8 mouse cellular contexts compared by ENCODE assay signal in the genomic region with DNA sequence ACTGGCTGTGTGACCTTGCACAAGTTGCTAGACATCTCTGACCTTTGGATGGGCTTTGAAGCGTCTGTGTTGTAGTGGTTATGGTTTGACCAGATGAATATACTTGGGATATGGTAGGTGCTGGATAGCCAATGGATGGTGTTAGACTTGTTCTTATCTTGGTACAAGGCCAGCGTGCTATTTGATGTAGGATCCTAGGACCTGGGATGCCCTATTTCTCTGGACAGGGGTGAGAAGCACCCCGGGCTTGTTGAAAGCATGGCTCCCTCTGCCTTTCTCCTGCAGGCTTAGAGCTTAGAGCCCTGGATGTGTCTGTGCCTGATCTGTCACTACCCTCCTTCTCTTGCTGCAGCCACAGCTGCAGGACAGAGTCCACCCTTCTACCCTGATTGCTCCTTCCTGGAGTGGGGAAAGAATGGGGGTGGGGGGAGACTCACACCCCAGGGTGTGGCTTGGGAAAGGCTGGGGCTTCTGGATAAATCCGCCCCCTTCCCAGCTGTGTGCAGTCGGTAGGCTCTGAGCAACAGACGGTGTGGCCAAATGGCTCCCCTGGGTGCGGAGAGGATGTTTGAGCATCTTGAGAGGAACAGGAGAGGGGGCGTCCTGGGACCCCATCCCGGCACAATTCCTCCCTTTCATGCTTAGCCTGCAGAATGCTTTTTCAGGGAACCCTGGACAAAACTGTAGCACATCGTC. TPM values are rescaled to one million over a fixed set of nuclear protein-coding genes. Genes with fewer than 3 reads are reported as not detected.
A peak's percentile ranks its signal among the peaks of the same experiment; 100 is the strongest.
DNase-seq lines count a peak whose midpoint lies in the region; ATAC-seq lines count a peak whose summit lies in the region.

No protein-coding gene starts in this region.

- H3K4me2 ChIP-seq in embryonic facial prominence, embryonic 14.5 days (ENCODE audit: low read depth, low read length), result peak overlapping the region; percentile 44
- peak overlapping the region; percentile 83 for H3K4me2 ChIP-seq in heart, embryonic 14.5 days (ENCODE audit: low read length)

- no peak overlapping the region for H3K4me3 ChIP-seq in embryonic facial prominence, embryonic 14.5 days (ENCODE audit: low read depth, low read length)
- H3K4me3 ChIP-seq in heart, embryonic 14.5 days (ENCODE audit: control insufficient read depth in 1 of 2, insufficient read depth in 1 of 2, low read depth in 1 of 2, low read length in 2 of 2), result peak overlapping the region; percentile 3 to 16

- H3K4me1 ChIP-seq in embryonic facial prominence, embryonic 14.5 days (ENCODE audit: control insufficient read depth, insufficient read depth, low read length), result peaks cover 71% of the 10 kb centered on the region
- H3K4me1 ChIP-seq in heart, embryonic 14.5 days (ENCODE audit: control insufficient read depth in 2 of 2, insufficient read depth in 2 of 2, low read length in 2 of 2), result peaks cover 91 to 95% of the 10 kb centered on the region in 2 experiments

- peak; percentile 28 to 51 for DNase-seq in left cerebral cortex, adult 18-20 months (ENCODE audit: low spot score in 2 of 2)
- DNase-seq in left cerebral cortex, adult 11 months (ENCODE audit: low spot score), result no peak
- peak; percentile 82 for DNase-seq in embryonic facial prominence, embryonic 14.5 days (ENCODE audit: low spot score)
- DNase-seq in layer of hippocampus, adult 8-10 months (ENCODE audit: low spot score in 2 of 2), result peak; percentile 58 to 59
- DNase-seq in lung, postnatal 36 days, result peak; percentile 48
- DNase-seq in cerebellum, postnatal 10 days, result no peak
- no peak for DNase-seq in retina, embryonic 14.5 days (ENCODE audit: low spot score)

- WGBS in embryonic facial prominence, embryonic 14.5 days, result 24% methylated on average over 10 of the region's 10 CpGs
- 18% methylated on average over 10 of the region's 10 CpGs for WGBS in heart, embryonic 14.5 days

- peak; percentile 67 for ATAC-seq in embryonic facial prominence, embryonic 14.5 days (ENCODE audit: low read depth)
- peak; percentile 18; the same call in 1 of the 2 replicates for ATAC-seq in heart, embryonic 14.5 days (ENCODE audit: insufficient number of reproducible peaks, insufficient read depth, low FRiP score, low read depth)

- peak overlapping the region; percentile 45 for H3K9ac ChIP-seq in embryonic facial prominence, embryonic 14.5 days (ENCODE audit: low read depth, low read length)
- H3K9ac ChIP-seq in heart, embryonic 14.5 days (ENCODE audit: low read length), result peak overlapping the region; percentile 64

- H3K9me3 ChIP-seq in embryonic facial prominence, embryonic 14.5 days (ENCODE audit: control insufficient read depth, low read length), result no peaks in the 10 kb centered on the region
- H3K9me3 ChIP-seq in heart, embryonic 14.5 days (ENCODE audit: control insufficient read depth, low read length), result no peaks in the 10 kb centered on the region

- peak overlapping the region; percentile 69; the same call in 1 of the 2 replicates for H3K27ac ChIP-seq in embryonic facial prominence, embryonic 14.5 days (replicated peaks; ENCODE audit: low read depth, low read length)
- peak overlapping the region; percentile 75 to 86 for H3K27ac ChIP-seq in heart, embryonic 14.5 days (replicated peaks in 1 of 2; ENCODE audit: control insufficient read depth in 1 of 2, insufficient read depth in 1 of 2, low read depth in 2 of 2, low read length in 2 of 2)

- no peaks in the 10 kb centered on the region for H3K36me3 ChIP-seq in embryonic facial prominence, embryonic 14.5 days (ENCODE audit: control insufficient read depth, insufficient read depth, low read length)
- peaks cover 12% of the 10 kb centered on the region for H3K36me3 ChIP-seq in heart, embryonic 14.5 days (ENCODE audit: control insufficient read depth, insufficient read depth, low read length)

- H3K27me3 ChIP-seq in embryonic facial prominence, embryonic 14.5 days (replicated peaks; ENCODE audit: control insufficient read depth, insufficient read depth, low read length), result no peaks in the 10 kb centered on the region
- no peaks in the 10 kb centered on the region for H3K27me3 ChIP-seq in heart, embryonic 14.5 days (ENCODE audit: control insufficient read depth, insufficient read depth, low read length)

RNA-seq across cellular contexts. Expression of gene Hspg2, which starts 7.6 kb away (rescaled TPM):
- total RNA-seq in left cerebral cortex, adult 18-20 months (2021), result 1 to 10 TPM; 4.3 to 5.0 TPM
- 64.8 and 67.2 TPM in 2 replicates for polyA plus RNA-seq in embryonic facial prominence, embryonic 14.5 days (2014; fragmentation: Nextera tagmentation; extraction: Ambion mirVana)
- 67.5 and 68.3 TPM in 2 replicates for polyA plus RNA-seq in heart, embryonic 14.5 days (2014; fragmentation: Nextera tagmentation; extraction: Ambion mirVana)
- 1 to 10 TPM; 4.2 to 6.1 (median 5.6) TPM for total RNA-seq in layer of hippocampus, adult 8-10 months (2022)

RNA-seq across cellular contexts. Expression of gene 1700013G24Rik, which starts 23.1 kb away (rescaled TPM):
- total RNA-seq in left cerebral cortex, adult 18-20 months (2021), result not detected
- polyA plus RNA-seq in embryonic facial prominence, embryonic 14.5 days (2014; fragmentation: Nextera tagmentation; extraction: Ambion mirVana), result 0.17 and 0.46 TPM in 2 replicates
- polyA plus RNA-seq in heart, embryonic 14.5 days (2014; fragmentation: Nextera tagmentation; extraction: Ambion mirVana), result not detected in 2 replicates
- total RNA-seq in layer of hippocampus, adult 8-10 months (2022), result not detected

RNA-seq across cellular contexts. Expression of gene Cela3b, which starts 45.9 kb away (rescaled TPM):
- not detected for total RNA-seq in left cerebral cortex, adult 18-20 months (2021)
- 0.30 and 0.56 TPM in 2 replicates for polyA plus RNA-seq in embryonic facial prominence, embryonic 14.5 days (2014; fragmentation: Nextera tagmentation; extraction: Ambion mirVana)
- polyA plus RNA-seq in heart, embryonic 14.5 days (2014; fragmentation: Nextera tagmentation; extraction: Ambion mirVana), result not detected in 2 replicates
- total RNA-seq in layer of hippocampus, adult 8-10 months (2022), result not detected

Comparison
In these comparisons a context has a peak if more than half of its experiments do, and no peak if none do; other contexts are left out.
1. DNase-seq: peak in left cerebral cortex, adult 18-20 months (2 of 2), embryonic facial prominence, embryonic 14.5 days (single experiment), layer of hippocampus, adult 8-10 months (2 of 2) and lung, postnatal 36 days (single experiment); none in left cerebral cortex, adult 11 months (single experiment), cerebellum, postnatal 10 days (0 of 2) and retina, embryonic 14.5 days (single experiment).